ENCODE assay signal across 7 mouse cellular contexts in the genomic region with DNA sequence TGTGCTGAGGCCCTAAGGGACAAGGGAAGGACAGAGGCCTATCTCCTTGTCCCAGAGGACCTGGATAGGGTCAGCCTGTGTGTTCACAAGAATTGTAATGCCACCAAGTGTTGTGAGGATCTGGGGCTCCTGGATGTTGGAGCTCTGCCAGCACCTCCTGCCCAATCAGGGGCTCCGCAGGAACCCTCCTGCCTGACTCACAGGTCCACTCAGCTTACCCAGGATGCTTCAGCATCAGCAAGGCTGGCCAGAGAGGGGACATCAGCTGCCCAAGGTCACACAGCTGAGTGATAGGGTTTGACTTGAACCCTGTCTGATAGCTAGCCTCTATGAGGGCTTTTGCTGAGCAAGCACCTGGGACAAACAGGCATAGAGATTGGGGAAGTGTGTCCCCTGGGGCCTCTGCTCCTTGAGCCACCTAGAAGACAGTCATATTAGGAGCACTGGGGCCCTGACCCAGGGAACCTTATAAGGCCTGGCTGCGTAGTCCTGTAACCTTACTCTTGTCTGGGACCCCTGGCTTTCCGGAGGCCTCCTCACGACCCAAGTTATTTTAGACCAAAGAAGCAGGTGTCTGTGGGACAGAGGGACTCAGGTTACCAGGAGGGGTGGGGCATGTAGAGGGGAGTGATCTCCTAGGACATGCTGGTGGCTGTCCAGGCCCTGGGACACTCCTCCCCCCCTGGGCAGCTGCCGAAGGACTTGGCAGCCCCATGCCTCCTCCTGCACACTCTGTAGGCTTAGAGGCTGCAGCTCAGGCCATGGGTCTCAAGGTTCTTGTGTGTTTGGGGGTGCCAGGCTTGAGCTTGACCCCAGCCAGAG. TPM values are rescaled to one million over a fixed set of nuclear protein-coding genes. Genes with fewer than 3 reads are reported as not detected.
DNase-seq lines count a peak whose midpoint lies in the region; ATAC-seq lines count a peak whose summit lies in the region.

No protein-coding gene starts in this region.

- H3K9ac ChIP-seq in forebrain, embryonic 15.5 days (replicated peaks): peak overlapping the region; percentile 60
- peak overlapping the region; percentile 59 for H3K9ac ChIP-seq in limb, embryonic 13.5 days

- DNase-seq in Muller cell, postnatal 12 days (ENCODE audit: inconsistent ontology term): peak; percentile 57
- DNase-seq in adrenal gland, postnatal 36 days: peak; percentile 81 to 90
- no peak for DNase-seq in hindbrain, embryonic 10.5 days (ENCODE audit: low spot score)
- DNase-seq in right cerebral cortex, postnatal 10 days (ENCODE audit: low spot score in 2 of 2): peak; percentile 78 to 81
- DNase-seq in yolk sac, embryonic 10.5 days (ENCODE audit: low spot score): no peak

- H3K36me3 ChIP-seq in forebrain, embryonic 15.5 days: no peaks in the 10 kb centered on the region; the same call in 1 of the 2 replicates
- H3K36me3 ChIP-seq in hindbrain, embryonic 10.5 days: no peaks in the 10 kb centered on the region
- no peaks in the 10 kb centered on the region for H3K36me3 ChIP-seq in limb, embryonic 13.5 days

- H3K27ac ChIP-seq in forebrain, embryonic 15.5 days (replicated peaks): peak overlapping the region; percentile 85
- H3K27ac ChIP-seq in hindbrain, embryonic 10.5 days: peak overlapping the region; percentile 88
- peak overlapping the region; percentile 81 for H3K27ac ChIP-seq in limb, embryonic 13.5 days

- H3K4me1 ChIP-seq in forebrain, embryonic 15.5 days: peaks cover 52% of the 10 kb centered on the region
- peaks cover 81% of the 10 kb centered on the region for H3K4me1 ChIP-seq in hindbrain, embryonic 10.5 days (replicated peaks)
- H3K4me1 ChIP-seq in limb, embryonic 13.5 days: peaks cover 68% of the 10 kb centered on the region

- 58% methylated on average over 5 of the region's 5 CpGs for WGBS in forebrain, embryonic 15.5 days
- 48% methylated on average over 5 of the region's 5 CpGs for WGBS in hindbrain, embryonic 10.5 days
- WGBS in limb, embryonic 13.5 days: 34% methylated on average over 5 of the region's 5 CpGs

- H3K27me3 ChIP-seq in forebrain, embryonic 15.5 days: no peaks in the 10 kb centered on the region
- H3K27me3 ChIP-seq in hindbrain, embryonic 10.5 days (ENCODE audit: insufficient read depth, poor library complexity, severe bottlenecking): 0 out of 2 replicates have a peak, but pooled peaks cover 6% of the 10 kb centered on the region
- H3K27me3 ChIP-seq in limb, embryonic 13.5 days: no peaks in the 10 kb centered on the region

- peak overlapping the region; percentile 42 for H3K4me3 ChIP-seq in forebrain, embryonic 15.5 days
- peak overlapping the region; percentile 43; the same call in 1 of the 2 replicates for H3K4me3 ChIP-seq in hindbrain, embryonic 10.5 days
- peak overlapping the region; percentile 32 for H3K4me3 ChIP-seq in limb, embryonic 13.5 days

- 0 out of 2 replicates have a peak, but pooled peaks have one; percentile 5 for ATAC-seq in forebrain, embryonic 15.5 days (replicated peaks)
- ATAC-seq in limb, embryonic 13.5 days (ENCODE audit: low FRiP score, low read depth): peak; percentile 9; the same call in 1 of the 2 replicates

- H3K4me2 ChIP-seq in forebrain, embryonic 15.5 days (replicated peaks): peak overlapping the region; percentile 58
- H3K4me2 ChIP-seq in limb, embryonic 13.5 days (replicated peaks): peak overlapping the region; percentile 62

- no peaks in the 10 kb centered on the region for H3K9me3 ChIP-seq in forebrain, embryonic 15.5 days
- H3K9me3 ChIP-seq in hindbrain, embryonic 10.5 days: no peaks in the 10 kb centered on the region
- no peaks in the 10 kb centered on the region for H3K9me3 ChIP-seq in limb, embryonic 13.5 days

RNA-seq across cellular contexts. Expression of a gene that starts 4.5 kb away (rescaled TPM):
- 10 to 100 TPM; 49.4 to 50.0 TPM for total RNA-seq in adrenal gland, postnatal 36 days (2021)
- 74.1 and 79.6 TPM in 2 replicates for polyA plus RNA-seq in forebrain, embryonic 15.5 days (2015; fragmentation: Nextera tagmentation; extraction: Ambion mirVana)
- 26.9 and 37.6 TPM in 2 replicates for polyA plus RNA-seq in hindbrain, embryonic 10.5 days (2016; fragmentation: Nextera tagmentation; extraction: Ambion mirVana)
- polyA plus RNA-seq in limb, embryonic 13.5 days (2015; fragmentation: Nextera tagmentation; extraction: Ambion mirVana): 42.0 and 49.8 TPM in 2 replicates

RNA-seq across cellular contexts. Expression of a gene that starts 20.3 kb away (rescaled TPM):
- total RNA-seq in adrenal gland, postnatal 36 days (2021): 10 to 100 TPM; 96.0 to 97.8 TPM
- polyA plus RNA-seq in forebrain, embryonic 15.5 days (2015; fragmentation: Nextera tagmentation; extraction: Ambion mirVana): 23.4 and 25.1 TPM in 2 replicates
- polyA plus RNA-seq in hindbrain, embryonic 10.5 days (2016; fragmentation: Nextera tagmentation; extraction: Ambion mirVana): 28.8 and 35.8 TPM in 2 replicates
- 43.5 and 45.6 TPM in 2 replicates for polyA plus RNA-seq in limb, embryonic 13.5 days (2015; fragmentation: Nextera tagmentation; extraction: Ambion mirVana)

RNA-seq across cellular contexts. Expression of a gene that starts 26.6 kb away (rescaled TPM):
- 10 to 100 TPM; 38.3 to 58.1 TPM for total RNA-seq in adrenal gland, postnatal 36 days (2021)
- polyA plus RNA-seq in forebrain, embryonic 15.5 days (2015; fragmentation: Nextera tagmentation; extraction: Ambion mirVana): 16.6 and 19.3 TPM in 2 replicates
- polyA plus RNA-seq in hindbrain, embryonic 10.5 days (2016; fragmentation: Nextera tagmentation; extraction: Ambion mirVana): 12.7 and 14.1 TPM in 2 replicates
- 29.5 and 29.7 TPM in 2 replicates for polyA plus RNA-seq in limb, embryonic 13.5 days (2015; fragmentation: Nextera tagmentation; extraction: Ambion mirVana)

RNA-seq across cellular contexts. Expression of a gene that starts 39.2 kb away (rescaled TPM):
- 10 to 100 TPM in 1 of 2 experiments, 1 to 10 TPM in 1; 7.9 to 11.0 TPM for total RNA-seq in adrenal gland, postnatal 36 days (2021)
- 25.9 and 26.4 TPM in 2 replicates for polyA plus RNA-seq in forebrain, embryonic 15.5 days (2015; fragmentation: Nextera tagmentation; extraction: Ambion mirVana)
- polyA plus RNA-seq in hindbrain, embryonic 10.5 days (2016; fragmentation: Nextera tagmentation; extraction: Ambion mirVana): 19.8 and 21.0 TPM in 2 replicates
- polyA plus RNA-seq in limb, embryonic 13.5 days (2015; fragmentation: Nextera tagmentation; extraction: Ambion mirVana): 37.2 and 39.5 TPM in 2 replicates

RNA-seq across cellular contexts. Expression of a gene that starts 50.6 kb away (rescaled TPM):
- total RNA-seq in adrenal gland, postnatal 36 days (2021): not detected
- polyA plus RNA-seq in forebrain, embryonic 15.5 days (2015; fragmentation: Nextera tagmentation; extraction: Ambion mirVana): 0.23 and 0.24 TPM in 2 replicates
- polyA plus RNA-seq in hindbrain, embryonic 10.5 days (2016; fragmentation: Nextera tagmentation; extraction: Ambion mirVana): 0.11 and 0.39 TPM in 2 replicates
- polyA plus RNA-seq in limb, embryonic 13.5 days (2015; fragmentation: Nextera tagmentation; extraction: Ambion mirVana): 0.19 and 0.23 TPM in 2 replicates

Comparison
In these comparisons a context has a peak if more than half of its experiments do, and no peak if none do; other contexts are left out.
1. DNase-seq: peak in Muller cell, postnatal 12 days (single experiment), adrenal gland, postnatal 36 days (2 of 2) and right cerebral cortex, postnatal 10 days (2 of 2); none in hindbrain, embryonic 10.5 days (single experiment) and yolk sac, embryonic 10.5 days (single experiment).
2. Peak in every context shown above with its lines, with median percentiles within 50 percentile points of each other: H3K27ac ChIP-seq and H3K4me3 ChIP-seq.